Mouse (Mus musculus) inflammation-experienced regulatory T-cells (primary cell): ENCODE results near the gene Wasl. TPM values are rescaled to one million over a fixed set of nuclear protein-coding genes. Genes with fewer than 3 reads are reported as not detected.

ENCODE experiments used
- polyA plus RNA-seq, 2 experiments: library from polyadenylated mRNA; unstranded; fragments of 100-300 nt; shearing (Covaris generic); gene quantifications; one replicate each; pipeline ENCODE4 v1.2.1; 2017

Wasl gene
- 10 to 100 TPM; 39.2 to 39.8 TPM for polyA plus RNA-seq

DNA sequence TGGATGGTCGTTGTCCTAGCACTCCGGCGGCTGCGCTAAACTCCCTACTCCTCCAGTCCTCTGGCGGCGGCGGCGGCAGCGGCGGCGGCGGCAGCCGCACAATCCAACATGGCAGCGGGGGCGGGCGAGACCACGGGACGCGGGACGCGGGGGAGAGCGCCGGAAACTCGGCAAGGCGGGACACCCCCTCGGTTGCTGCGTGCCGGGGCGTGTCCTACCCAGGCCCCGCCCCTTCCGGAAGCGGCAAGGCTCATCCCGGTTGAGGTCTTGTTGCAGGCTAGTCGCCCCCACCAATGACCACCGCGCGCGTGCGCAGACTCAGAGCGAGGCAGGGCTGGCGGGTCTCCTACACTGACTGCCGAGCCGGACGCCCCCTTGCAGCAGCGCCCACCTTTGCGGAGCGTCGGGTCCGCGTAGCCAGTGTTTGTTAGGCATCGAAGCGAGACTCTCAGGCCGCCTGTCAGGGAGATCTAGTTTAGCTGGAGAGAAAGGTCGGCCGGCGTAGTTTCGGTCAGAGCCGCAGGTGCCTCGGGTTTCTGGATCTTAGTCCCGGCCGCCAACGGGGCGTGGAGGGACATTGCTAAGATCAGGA, at the start of gene Wasl:
Wasl (minus strand) TSS at position 143 of the 592 bp plus-strand sequence.

DNA sequence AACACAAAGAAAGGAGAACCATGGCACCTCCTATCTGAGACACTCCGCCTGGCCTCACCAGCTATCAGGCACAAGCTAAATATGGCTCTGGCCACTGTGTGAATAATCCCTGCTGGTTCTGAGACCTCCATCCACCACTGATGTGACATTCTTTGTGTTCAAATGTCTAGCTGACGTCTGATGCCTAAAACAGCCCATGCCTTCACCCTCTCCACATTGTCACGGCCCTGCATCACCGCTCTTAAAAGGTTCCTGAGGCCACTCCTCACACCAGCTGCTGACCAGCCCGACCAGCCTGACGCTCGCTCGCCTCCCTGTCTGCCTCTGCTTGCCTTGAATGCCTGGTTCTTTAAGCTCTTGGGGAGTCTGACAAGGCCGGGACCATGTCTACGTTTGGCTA, 67.3 kb downstream of the Wasl start, which contains the start of gene Lmod2:
Lmod2 (plus strand) TSS at position 263 of the 400 bp plus-strand sequence.

Other genes with a start within 250 kb of the Wasl start
- gene Iqub, start 149.9 kb downstream of the Wasl start, polyA plus RNA-seq: under 1 TPM in 1 of 2 experiments, not detected in 1; 0.22 TPM
- gene Ndufa5, start 137.0 kb downstream of the Wasl start, polyA plus RNA-seq: 100 to 1,000 TPM; 134 to 162 TPM
- under 1 TPM; 0.12 to 0.32 TPM for gene Asb15, start 136.9 kb downstream of the Wasl start, polyA plus RNA-seq
- under 1 TPM in 1 of 2 experiments, not detected in 1; 0.18 TPM for gene Lmod2, start 67.2 kb downstream of the Wasl start, polyA plus RNA-seq
- gene Hyal6, start 68.2 kb upstream of the Wasl start, polyA plus RNA-seq: 1 to 10 TPM in 1 of 2 experiments, under 1 TPM in 1; 0.06 to 1.6 TPM
- gene Hyal4, start 83.3 kb upstream of the Wasl start, polyA plus RNA-seq: under 1 TPM in 1 of 2 experiments, not detected in 1; 0.11 TPM
- gene Spam1, start 126.2 kb upstream of the Wasl start, polyA plus RNA-seq: under 1 TPM in 1 of 2 experiments, not detected in 1; 0.48 TPM
- under 1 TPM in 1 of 2 experiments, not detected in 1; 0.83 TPM for gene Hyal5, start 193.0 kb upstream of the Wasl start, polyA plus RNA-seq